Mouse (Mus musculus) left cerebral cortex, adult 8-10 months (tissue): ENCODE measurements around the gene Atf5. TPM values are rescaled to one million over a fixed set of nuclear protein-coding genes. Genes with fewer than 3 reads are reported as not detected.

Experiments used
- DNase-seq, 2 experiments: peaks; one replicate each; pipeline ENCODE4 v3.0.0; 2022; ENCODE audit warnings: low spot score in 2 of 2
- total RNA-seq, 4 experiments: library from RNA; stranded (reverse); gene quantifications; 2 replicates each; pipeline ENCODE4 v1.2.4; 2022

The Atf5 gene
- total RNA-seq, 4 experiments from 2014 or later: 23.8 to 26.8 (median 24.2) TPM

- peak in 1 of 2 experiments; percentile 4 for DNase-seq
Observed at GRCm38 (mm10) chr7:44821666-44822448, 5.4 kb upstream of the Atf5 start.

- no peak for DNase-seq
Observed at GRCm38 (mm10) chr7:44820525-44820924, 4.1 kb upstream of the Atf5 start.

DNA sequence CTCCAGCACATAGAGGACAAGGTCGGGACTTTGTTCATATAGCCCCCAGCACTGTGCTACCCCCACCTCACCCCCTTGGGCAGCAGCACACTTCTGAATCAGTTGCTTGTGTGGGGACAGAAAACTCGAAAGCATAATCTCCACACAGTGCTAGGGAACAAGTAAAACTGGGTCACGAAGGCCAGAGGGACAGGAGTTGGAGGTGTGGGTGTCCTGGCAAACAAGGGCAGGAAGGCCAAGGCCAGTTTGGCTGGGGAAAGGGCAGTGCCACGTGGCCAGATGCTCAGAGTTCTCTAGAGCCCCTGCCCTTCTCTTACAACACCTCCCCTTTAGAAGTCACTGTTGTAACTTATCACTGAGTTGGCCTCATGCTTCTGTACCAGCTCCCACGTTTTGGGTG, 3.4 kb upstream of the Atf5 start:
- DNase-seq: peak in 1 of 2 experiments; percentile 3

- no peak for DNase-seq
Observed at GRCm38 (mm10) chr7:44819391-44819790, 2.9 kb upstream of the Atf5 start.

DNA sequence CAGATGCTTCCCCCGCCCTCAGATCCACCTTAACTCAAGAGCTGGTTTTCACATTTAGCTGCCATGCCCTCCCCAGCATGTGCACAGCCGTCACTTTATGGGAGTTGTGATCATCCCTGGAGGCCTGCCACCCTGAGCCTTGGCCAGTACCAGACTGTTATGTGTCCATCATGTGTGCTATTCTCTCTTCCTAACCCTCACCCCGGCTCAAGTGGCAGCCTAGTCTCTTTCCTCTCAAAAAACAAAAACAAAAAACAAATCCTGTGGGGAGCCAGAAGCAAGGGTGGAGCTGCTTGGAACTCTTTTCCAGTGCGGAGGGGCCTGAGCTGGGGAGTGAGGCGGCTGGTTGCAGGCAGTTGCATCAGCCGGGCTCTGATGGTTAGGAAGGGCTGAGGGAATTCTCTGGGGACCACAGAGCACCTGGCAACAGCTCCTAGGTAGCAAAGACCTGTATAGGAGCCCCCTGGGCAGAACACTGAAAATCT, 2.3 kb upstream of the Atf5 start:
- DNase-seq: peak in 1 of 2 experiments; percentile 15

GRCm38 (mm10) chr7:44818164-44818563, 1.7 kb upstream of the Atf5 start:
- DNase-seq: peak in 1 of 2 experiments; percentile 8

DNA sequence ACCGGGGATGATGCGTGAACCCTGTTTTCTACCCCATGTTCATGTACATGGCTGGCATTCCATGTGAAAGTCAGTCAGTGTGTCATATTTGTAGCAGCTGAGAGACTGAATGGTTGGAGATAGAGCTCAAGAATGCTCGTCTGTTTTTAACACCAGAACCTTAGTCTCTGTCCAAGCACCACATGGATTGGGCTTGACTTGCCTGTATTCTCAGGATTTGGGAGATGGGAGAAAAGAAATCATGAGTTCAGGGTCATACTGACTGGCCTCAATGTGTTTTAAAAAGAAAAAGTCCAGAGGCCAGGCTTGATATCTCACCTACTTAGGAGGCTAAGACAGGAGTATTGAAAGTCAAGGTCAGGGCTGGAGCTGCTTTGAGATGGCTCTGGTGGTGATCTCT, 983 bp upstream of the Atf5 start:
- DNase-seq: no peak

DNA sequence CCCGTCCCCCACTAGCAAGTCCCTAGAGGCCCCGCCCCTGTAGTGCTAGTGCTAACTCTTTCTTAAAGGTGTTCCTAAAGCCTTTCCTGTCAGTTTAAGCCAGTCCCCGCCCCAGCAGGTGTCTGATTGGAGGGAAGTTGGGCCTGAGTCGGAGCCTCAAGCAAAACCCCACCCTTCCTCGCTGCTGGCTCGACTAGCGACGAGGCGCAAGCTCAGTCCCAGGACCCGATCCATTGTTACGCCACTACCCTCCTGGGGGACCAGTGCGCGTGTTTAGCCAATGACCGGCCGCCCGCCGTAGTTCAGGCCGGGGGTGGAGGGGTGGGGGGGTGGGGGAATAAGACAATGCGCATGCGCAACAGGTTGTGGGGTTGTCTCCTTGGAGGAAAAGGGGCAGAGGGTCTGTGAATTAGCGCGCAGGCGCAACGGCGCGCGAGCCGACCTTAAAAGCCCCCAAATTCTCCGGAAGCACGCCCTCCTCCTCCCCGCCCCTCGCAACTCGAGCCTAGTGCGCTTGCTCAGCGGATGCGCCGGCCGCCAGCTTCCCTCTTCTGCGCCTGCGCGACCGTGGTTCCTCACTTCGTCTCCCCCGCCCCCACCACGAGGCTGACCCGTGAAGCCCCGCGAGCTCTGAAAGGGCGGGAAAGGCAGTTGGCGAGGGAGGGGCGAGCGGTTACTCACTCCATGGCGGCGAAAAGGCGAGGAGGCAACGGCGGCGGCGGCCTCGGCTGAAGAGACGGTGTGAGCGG, 563 bp downstream of the Atf5 start, which contains the start of the genes Nup62 and Il4i1:
Gene Nup62 (plus strand): TSS at position 368 of the 749 bp plus-strand sequence.
Gene Il4i1 (plus strand): TSS at position 667 of the 749 bp plus-strand sequence.
- peak; percentile 96 to 98 for DNase-seq

- DNase-seq: no peak
Observed at GRCm38 (mm10) chr7:44814952-44815553, 1.4 kb downstream of the Atf5 start.

GRCm38 (mm10) chr7:44814423-44814822, 2.0 kb downstream of the Atf5 start:
- no peak for DNase-seq

- DNase-seq: no peak
Observed at GRCm38 (mm10) chr7:44813985-44814384, 2.5 kb downstream of the Atf5 start.

- no peak for DNase-seq
Observed at GRCm38 (mm10) chr7:44812651-44813325, 3.7 kb downstream of the Atf5 start.

DNA sequence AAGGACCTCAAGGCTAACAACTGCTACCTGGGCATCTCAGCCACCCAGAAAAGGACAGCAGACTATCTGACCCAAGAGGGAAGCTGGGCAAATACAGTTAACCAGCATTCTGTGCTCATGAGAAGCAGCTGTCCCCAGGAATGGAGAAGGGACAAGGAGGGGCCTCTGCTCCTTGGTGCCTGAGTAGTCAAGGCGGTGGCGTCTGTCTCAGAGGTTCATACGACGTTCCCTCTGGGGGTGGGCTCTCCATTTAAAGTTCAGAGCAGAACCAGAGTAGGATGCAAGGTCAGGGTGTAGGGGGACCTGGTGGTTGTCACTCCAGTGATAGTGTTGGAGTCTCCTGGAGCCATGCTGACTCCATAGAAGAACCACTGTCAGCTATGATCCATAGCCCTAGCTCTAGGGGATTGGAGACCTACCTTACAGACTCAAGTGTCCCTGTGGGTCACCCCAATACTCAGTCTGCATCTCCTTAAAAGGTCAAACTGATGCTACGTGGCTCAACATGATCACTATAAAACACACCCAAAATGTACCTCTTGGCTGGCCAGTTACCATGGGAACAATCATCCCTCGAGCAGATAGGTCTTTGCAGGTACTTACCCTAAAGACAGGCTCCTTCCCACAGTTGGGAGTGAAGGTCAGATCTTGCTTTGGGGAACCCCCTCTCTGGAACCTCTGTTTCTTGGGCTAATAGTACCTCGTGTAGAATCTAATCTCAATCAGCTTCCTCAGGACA, 5.5 kb downstream of the Atf5 start:
- DNase-seq: no peak

DNA sequence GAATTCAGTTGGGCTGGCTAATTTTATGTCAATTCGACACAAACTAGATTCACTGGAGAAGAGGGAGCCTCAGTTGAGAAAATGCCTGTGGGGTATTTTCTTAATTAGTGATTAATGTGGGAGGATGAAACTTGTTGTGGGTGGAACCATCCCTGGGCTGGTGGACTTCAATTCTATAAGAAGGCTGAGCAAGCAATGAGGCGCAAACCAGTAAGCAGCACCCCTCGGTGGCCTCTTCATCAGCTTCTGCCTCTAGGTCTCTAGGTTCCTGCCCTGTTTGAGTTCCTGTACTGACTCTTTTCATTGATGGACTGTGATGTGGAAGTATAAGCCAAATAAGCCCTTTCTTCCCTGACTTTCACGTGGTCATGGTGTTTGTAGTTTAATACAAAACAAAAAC, 6.1 kb downstream of the Atf5 start:
- no peak for DNase-seq

DNA sequence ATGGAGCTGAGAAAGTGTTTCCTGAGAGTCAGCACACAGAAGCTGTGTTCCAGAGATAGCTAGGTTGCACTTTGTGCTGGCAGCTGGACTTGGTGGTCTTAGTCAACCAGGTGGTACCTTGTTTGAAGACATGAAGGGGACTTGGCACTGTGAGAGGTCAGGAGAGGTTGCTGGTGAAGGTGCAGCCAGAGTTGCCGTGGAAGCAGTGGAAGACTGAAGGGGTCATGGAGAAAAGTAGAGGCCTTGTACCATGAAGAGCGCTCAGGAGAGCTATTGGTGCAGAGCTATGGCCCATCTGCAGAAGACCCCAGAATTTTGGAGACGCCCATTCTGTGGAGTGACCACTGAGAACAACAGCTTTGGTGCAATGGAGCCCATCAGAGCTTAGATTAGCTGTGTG, 7.0 kb downstream of the Atf5 start:
- DNase-seq: no peak

DNA sequence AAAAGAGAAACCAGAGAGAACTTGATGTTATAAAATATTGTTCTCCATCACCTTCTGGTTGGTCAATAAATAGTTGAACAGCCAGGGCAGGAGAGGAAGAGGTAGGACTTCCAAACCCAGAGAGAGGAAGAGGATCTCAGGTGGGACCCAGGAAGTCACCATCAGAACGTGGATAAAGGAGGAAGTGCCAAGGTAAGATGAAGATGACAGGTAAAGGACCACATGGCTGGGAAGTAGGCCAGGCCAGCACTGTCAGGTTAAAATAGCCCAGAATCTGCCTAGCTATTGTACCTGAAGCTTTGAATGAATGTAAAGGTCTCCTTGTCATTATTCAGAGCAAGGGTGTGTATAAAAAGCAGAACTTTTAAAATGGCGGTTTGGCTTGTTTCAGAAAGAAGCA, 7.5 kb downstream of the Atf5 start:
- DNase-seq: no peak

DNA sequence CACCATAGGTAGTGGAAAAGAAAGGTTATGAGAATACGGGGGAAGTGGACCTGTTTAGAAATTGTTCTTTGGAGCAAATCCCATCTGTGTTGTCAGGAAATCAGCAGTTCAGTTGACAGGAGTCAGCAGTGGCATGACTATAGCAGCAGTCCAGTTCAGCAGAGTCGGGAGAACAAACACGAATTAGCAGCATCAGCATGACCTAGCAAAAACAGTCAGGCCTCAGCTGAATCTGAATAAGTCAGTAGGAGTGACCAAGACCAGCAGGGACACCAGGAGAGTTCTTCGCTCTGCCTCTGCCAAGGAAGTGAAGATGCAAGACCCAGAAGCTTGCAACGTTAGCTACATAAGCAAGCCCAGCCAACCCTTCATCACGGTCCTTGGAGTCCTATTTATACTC, 23.7 kb downstream of the Atf5 start:
- DNase-seq: no peak

- no peak for DNase-seq
Observed at GRCm38 (mm10) chr7:44790066-44790465, 26.4 kb downstream of the Atf5 start.

GRCm38 (mm10) chr7:44789531-44789930, 26.9 kb downstream of the Atf5 start:
- no peak for DNase-seq

DNA sequence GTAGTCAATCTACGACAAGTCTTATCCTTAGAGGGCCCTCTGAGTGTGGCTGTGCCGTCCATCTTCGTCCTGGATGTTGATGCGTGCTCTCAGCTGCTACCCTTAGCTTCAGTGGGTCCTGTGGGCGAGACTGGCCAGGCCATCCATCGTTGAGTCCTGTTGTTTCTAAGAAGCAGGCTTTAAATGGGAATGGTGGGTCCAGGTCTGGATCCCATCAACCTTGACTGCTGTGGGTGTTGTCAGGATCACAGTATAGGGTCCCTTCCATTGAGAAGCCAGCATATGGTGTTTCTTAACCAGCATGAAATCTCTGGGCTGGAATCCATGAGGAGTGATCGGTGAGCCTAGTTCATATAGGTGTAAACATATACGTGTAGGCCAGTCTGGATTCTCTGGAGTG, 36.4 kb downstream of the Atf5 start:
- no peak for DNase-seq
